Mouse (Mus musculus) kidney, embryonic 16.5 days (tissue): ENCODE data around the gene Copg2. TPM values are rescaled to one million over a fixed set of nuclear protein-coding genes. Genes with fewer than 3 reads are reported as not detected.

ENCODE experiments used
- ATAC-seq: fragments of 200-750 bp; cut with Nextera tagmentation; 2 replicates; pipeline ENCODE4 v1.8.0; 2017; ENCODE audit warnings: moderate TSS enrichment; ENCODE audit not compliant: low FRiP score, low TSS enrichment
- H3K27ac ChIP-seq: fragments of 300-500 bp; sonication (generic); 2 replicates; pipeline ENCODE4 v1.5.1; 2014; ENCODE audit warnings: low read length
- H3K27me3 ChIP-seq: fragments of 300-500 bp; sonication (generic); 2 replicates; pipeline ENCODE4 v1.6.1; 2014; ENCODE audit warnings: low read length, control low read depth, mixed read lengths; ENCODE audit not compliant: insufficient read depth
- H3K36me3 ChIP-seq: fragments of 300-500 bp; sonication (generic); 2 replicates; pipeline ENCODE4 v1.6.1; 2014; ENCODE audit warnings: low read length, control low read depth, mixed read lengths; ENCODE audit not compliant: insufficient read depth
- H3K4me1 ChIP-seq: fragments of 300-500 bp; sonication (generic); 2 replicates; pipeline ENCODE4 v1.6.1; 2014; ENCODE audit warnings: low read length, control low read depth, mixed read lengths; ENCODE audit not compliant: insufficient read depth
- H3K4me2 ChIP-seq: fragments of 300-500 bp; sonication (generic); replicated peaks from 2 replicates; pipeline ENCODE4 v1.6.1; 2014; ENCODE audit warnings: low read depth, low read length
- H3K4me3 ChIP-seq: fragments of 300-500 bp; sonication (generic); 2 replicates; pipeline ENCODE4 v1.5.1; 2014; ENCODE audit warnings: mild to moderate bottlenecking, low read length
- H3K9ac ChIP-seq: fragments of 300-500 bp; sonication (generic); replicated peaks from 2 replicates; pipeline ENCODE4 v1.6.1; 2014; ENCODE audit warnings: low read length
- H3K9me3 ChIP-seq: fragments of 300-500 bp; sonication (generic); 2 replicates; pipeline ENCODE4 v1.6.1; 2016; ENCODE audit warnings: low read length, control low read depth
- WGBS: fragments of 180-500 bp; shearing (Covaris S2); extraction: QIAGEN DNeasy Blood & Tissue Kit; methylation state at CpG from one replicate; pipeline ENCODE4 v1.1.7; 2014; 5-methylcytosine and 5-hydroxymethylcytosine counted together
- polyA plus RNA-seq: library from polyadenylated mRNA; unstranded; fragments of >200 nt; fragmentation: Nextera tagmentation; extraction: Ambion mirVana; gene quantifications from 2 replicates; pipeline ENCODE4 v1.2.1, GENCODE M21; 2015

Copg2 gene
- 21.8 and 25.4 TPM in 2 replicates for polyA plus RNA-seq

DNA sequence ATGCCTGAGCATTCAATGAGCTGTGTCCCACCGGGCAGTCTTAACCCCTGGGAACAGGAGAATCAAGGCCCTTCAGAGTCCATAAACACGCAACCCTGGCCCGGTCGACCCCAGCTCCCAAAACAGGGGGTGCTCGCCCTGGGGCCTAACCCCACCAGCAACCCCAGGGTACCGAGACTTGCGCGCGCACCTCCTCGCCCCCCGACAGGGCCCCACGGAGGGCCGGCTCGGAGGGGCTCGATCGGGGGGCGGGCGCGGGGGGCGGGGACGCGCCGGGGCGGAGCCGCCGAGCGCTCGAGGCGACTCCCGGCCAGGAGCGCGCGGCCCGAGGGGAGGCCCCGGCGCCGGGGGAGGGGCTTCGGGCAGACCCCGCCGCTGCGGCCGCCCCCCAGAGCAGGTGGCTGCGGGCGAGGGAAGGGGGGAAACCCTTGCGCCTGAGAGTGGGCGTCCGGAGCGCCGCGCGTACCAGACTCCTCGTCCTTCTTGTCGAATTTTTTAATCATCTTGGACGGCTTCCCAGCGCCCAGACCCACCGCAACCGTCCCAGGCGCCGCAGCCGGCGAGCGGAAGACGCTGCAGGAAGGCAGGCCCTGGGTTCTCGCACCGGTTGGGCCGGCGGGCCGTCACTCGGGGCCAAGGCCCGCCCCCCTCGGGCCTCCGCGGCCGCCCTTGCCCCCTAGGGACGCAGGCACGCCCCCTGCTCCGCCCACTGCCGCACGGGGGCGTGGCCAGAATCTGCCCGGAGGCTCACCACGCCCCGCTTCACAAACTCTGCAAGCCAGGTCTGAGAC, at the start of gene Copg2:
TSS of gene Copg2 (minus strand) at position 600 of the 791 bp plus-strand sequence.
- no peaks in the 10 kb centered on the region for H3K36me3 ChIP-seq
- WGBS, result under 1% methylated on average over 69 of the region's 83 CpGs
- peak within 1 kb of the TSS; percentile 97 for H3K27ac ChIP-seq
- no peaks in the 10 kb centered on the region for H3K9me3 ChIP-seq
- H3K4me3 ChIP-seq, result peak within 1 kb of the TSS; percentile 78
- ATAC-seq, result peak; percentile 99
- H3K27me3 ChIP-seq, result no peaks in the 10 kb centered on the region
- peaks cover 16% of the 10 kb centered on the region for H3K4me1 ChIP-seq
- H3K4me2 ChIP-seq, result peak within 1 kb of the TSS; percentile 61
- H3K9ac ChIP-seq, result peak within 1 kb of the TSS; percentile 83

DNA sequence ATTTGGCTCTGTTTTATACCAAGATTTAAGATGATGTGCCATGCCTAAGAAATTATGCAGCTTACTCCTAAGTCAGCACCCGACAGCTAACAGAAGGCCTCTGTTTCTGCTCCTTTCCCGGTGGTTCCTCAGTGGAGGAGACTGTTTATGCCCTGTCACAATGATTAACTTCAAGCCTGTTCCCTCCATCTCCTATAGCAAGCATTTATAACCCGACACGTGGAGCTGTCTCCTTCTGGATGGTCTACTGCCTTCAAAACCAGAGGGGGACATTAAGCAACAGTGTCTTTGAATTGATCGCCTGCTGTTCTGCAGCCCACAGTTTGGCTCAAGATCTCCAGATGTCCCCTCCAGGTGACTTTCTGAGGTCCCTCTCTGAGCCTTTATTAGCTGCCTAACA, 42.7 kb upstream of the Copg2 start:
- ATAC-seq, result no peak
- Histone ChIP-seq H3K27me3 (no peaks in the 10 kb centered on the region), H3K9ac (no peak overlapping the region), H3K4me1 (no peaks in the 10 kb centered on the region), H3K36me3 (no peaks in the 10 kb centered on the region), H3K9me3 (no peaks in the 10 kb centered on the region), H3K4me2 (no peak overlapping the region), H3K27ac (no peak overlapping the region), H3K4me3 (no peak overlapping the region)
- 16% methylated on average over 5 of the region's 5 CpGs for WGBS

DNA sequence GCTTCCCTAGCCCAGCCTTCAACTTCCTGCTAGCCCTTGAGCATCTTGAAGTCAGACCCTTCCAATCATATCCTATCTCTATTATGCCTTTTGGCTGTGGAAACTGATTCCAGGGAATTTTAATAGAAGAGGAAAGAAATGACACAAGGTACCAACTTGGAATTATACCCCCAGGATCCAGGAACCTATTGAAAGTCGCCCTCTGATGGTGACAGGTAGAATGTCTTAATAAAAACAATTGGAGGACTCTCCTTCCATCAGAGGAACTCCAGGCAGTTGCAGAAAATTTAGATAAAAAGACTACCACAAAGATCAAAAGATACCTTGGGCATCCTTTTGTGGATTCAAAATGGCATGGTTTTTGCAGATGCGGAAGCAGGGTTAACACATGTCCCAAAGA, 26.2 kb upstream of the Copg2 start:
- H3K4me3 ChIP-seq, result no peak overlapping the region
- H3K4me2 ChIP-seq, result no peak overlapping the region
- H3K27ac ChIP-seq, result no peak overlapping the region
- 46% methylated on average over 2 of the region's 2 CpGs for whole genome bisulfite sequencing
- no peak for ATAC-seq
- no peaks in the 10 kb centered on the region for H3K36me3 ChIP-seq
- no peak overlapping the region for H3K9ac ChIP-seq
- no peaks in the 10 kb centered on the region for H3K9me3 ChIP-seq
- H3K27me3 ChIP-seq, result no peaks in the 10 kb centered on the region
- H3K4me1 ChIP-seq, result peaks cover 9% of the 10 kb centered on the region

DNA sequence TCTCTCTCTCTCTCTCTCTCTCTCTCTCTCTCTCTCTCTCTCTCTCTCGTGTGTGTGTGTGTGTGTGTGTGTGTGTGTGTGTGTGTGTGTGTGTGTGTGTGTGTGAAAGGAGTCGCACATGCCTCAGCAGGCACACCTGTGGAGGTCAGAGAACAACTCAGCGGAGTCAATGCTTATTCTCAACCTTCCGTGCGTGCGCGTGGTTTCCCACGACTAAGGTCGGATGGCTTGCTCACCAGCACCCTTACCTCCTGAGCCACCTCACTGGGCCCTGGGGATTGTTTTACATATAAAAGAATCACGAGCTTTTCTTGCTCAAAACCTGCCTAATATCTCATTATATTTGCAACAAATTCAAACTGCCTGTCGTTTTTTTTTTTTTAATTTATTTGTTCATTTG, 25.2 kb upstream of the Copg2 start:
- peaks cover 9% of the 10 kb centered on the region for H3K4me1 ChIP-seq
- no peaks in the 10 kb centered on the region for H3K27me3 ChIP-seq
- H3K36me3 ChIP-seq, result no peaks in the 10 kb centered on the region

GRCm38 (mm10) chr6:30920834-30921675, 24.5 kb upstream of the Copg2 start:
- Histone ChIP-seq H3K36me3 (no peaks in the 10 kb centered on the region), H3K4me1 (peaks cover 9% of the 10 kb centered on the region), H3K27ac (no peak overlapping the region), H3K27me3 (no peaks in the 10 kb centered on the region), H3K9me3 (no peaks in the 10 kb centered on the region), H3K4me3 (peak overlapping the region; percentile 31), H3K9ac (no peak overlapping the region; the same call in 1 of the 2 replicates), H3K4me2 (peak overlapping the region; percentile 53)
- 34% methylated on average over 21 of the region's 21 CpGs for WGBS
- ATAC-seq, result peak; percentile 70; the same call in 1 of the 2 replicates

More for the DNA sequence above, 25.2 kb upstream of the Copg2 start:
- 42% methylated on average over 10 of the region's 11 CpGs for WGBS
- Histone ChIP-seq H3K4me2 (peak overlapping the region; percentile 53), H3K27ac (no peak overlapping the region), H3K4me3 (no peak overlapping the region), H3K9ac (no peak overlapping the region), H3K9me3 (no peaks in the 10 kb centered on the region)
- no peak for ATAC-seq

DNA sequence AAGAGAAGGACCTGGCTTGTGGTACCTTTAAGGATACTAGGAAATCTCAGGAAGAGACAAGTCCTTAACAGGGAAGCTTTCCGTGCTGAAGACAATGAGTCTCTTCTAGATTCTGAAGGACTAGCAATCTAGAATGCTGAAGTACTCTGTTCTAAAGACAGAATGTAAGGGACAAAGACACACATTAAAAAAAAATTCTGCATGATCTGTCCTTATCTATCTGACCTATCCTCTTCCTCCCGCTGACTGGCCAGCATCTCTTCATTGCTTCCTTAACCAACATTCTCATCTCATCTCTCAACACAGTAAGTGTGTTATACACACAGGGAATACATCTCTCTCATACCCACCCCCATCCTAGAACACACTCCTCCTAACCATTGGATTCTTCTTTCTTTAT, 18.9 kb upstream of the Copg2 start, which contains the start of gene Tsga13:
TSS of gene Tsga13 (minus strand) at position 101 of the 400 bp plus-strand sequence.
- Histone ChIP-seq H3K27me3 (no peaks in the 10 kb centered on the region), H3K9ac (no peak within 1 kb of the TSS), H3K36me3 (no peaks in the 10 kb centered on the region), H3K27ac (no peak within 1 kb of the TSS), H3K9me3 (no peaks in the 10 kb centered on the region), H3K4me3 (no peak within 1 kb of the TSS), H3K4me2 (no peak within 1 kb of the TSS), H3K4me1 (no peaks in the 10 kb centered on the region)
- 93% methylated on average over 2 of the region's 2 CpGs for WGBS
- no peak for ATAC-seq

DNA sequence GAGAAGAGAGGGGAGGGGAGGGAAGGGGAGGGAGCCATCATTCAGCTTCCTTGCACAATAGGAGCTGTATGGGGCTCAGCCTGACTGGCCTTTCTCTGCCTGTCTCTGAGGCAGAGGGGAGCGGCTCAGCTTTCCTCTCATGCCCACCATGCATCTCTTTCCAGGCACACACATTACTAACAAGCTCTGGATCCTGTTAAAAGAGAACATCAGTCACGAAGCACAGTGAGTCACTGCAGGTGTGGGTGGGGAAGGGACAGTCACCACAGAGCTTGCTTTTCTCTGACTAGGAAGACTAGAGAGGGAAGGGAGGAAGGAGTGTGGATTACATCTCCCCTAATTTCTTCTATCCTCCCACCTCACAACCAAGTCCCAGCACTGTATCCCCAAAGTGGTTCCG, 11.4 kb upstream of the Copg2 start:
- 66% methylated on average over 3 of the region's 3 CpGs for WGBS
- ATAC-seq, result no peak

DNA sequence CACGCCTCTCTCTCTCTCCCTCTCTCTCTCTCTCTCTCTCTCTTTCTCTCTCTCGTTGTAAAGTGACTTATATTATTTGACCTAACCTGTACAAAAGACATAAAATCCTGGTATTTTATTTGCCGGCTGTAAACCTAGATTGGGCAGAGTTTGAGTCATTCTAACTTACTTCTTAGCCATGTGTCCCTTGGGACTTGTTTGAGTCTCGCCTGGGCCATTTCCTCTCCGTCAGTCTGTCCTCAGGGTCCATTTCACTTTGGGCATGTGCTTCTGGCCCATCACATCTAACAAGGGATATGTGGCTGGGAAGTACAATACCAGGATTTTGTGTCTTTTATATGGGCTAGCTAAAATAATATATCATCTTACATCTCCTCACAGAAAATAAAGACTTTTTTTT, 8.3 kb upstream of the Copg2 start:
- H3K4me1 ChIP-seq, result peaks cover 6% of the 10 kb centered on the region; the same call in 1 of the 2 replicates
- no peaks in the 10 kb centered on the region for H3K27me3 ChIP-seq
- H3K36me3 ChIP-seq, result no peaks in the 10 kb centered on the region
- no peak for ATAC-seq
- 38% methylated on average over 5 of the region's 5 CpGs for WGBS
- no peak overlapping the region for H3K4me3 ChIP-seq
- H3K27ac ChIP-seq, result no peak overlapping the region
- H3K4me2 ChIP-seq, result no peak overlapping the region
- H3K9ac ChIP-seq, result no peak overlapping the region
- no peaks in the 10 kb centered on the region for H3K9me3 ChIP-seq

More for the DNA sequence above, 11.4 kb upstream of the Copg2 start:
- no peak overlapping the region for H3K4me2 ChIP-seq
- no peak overlapping the region for H3K9ac ChIP-seq
- H3K36me3 ChIP-seq, result no peaks in the 10 kb centered on the region
- peaks cover 6% of the 10 kb centered on the region; the same call in 1 of the 2 replicates for H3K4me1 ChIP-seq
- H3K9me3 ChIP-seq, result no peaks in the 10 kb centered on the region
- no peak overlapping the region for H3K4me3 ChIP-seq
- no peaks in the 10 kb centered on the region for H3K27me3 ChIP-seq
- no peak overlapping the region for H3K27ac ChIP-seq

DNA sequence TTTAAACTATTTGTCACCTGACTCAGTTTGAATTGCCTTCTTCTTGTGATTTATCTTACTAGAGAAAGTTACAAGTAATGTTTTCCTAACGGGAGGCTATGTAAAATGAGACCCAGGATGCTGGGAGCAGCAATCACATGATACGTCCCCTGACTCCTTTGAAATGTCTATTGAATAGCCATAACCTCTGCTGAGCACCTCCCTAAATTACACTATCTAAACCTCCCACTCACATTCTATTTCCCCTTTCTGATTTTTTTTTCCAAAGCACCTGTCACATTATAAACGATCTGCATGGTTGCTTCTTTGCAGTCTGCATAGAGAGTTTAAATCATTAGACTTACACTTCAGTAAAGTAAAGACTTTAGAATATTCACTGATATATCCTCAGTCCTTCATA, 7.4 kb upstream of the Copg2 start:
- no peak overlapping the region for H3K27ac ChIP-seq
- H3K4me2 ChIP-seq, result no peak overlapping the region
- 11% methylated on average over 3 of the region's 3 CpGs for WGBS
- peaks cover 6% of the 10 kb centered on the region; the same call in 1 of the 2 replicates for H3K4me1 ChIP-seq
- no peak overlapping the region for H3K4me3 ChIP-seq
- peak; percentile 23; the same call in 1 of the 2 replicates for ATAC-seq
- H3K9ac ChIP-seq, result no peak overlapping the region
- no peaks in the 10 kb centered on the region for H3K9me3 ChIP-seq
- H3K27me3 ChIP-seq, result no peaks in the 10 kb centered on the region
- H3K36me3 ChIP-seq, result no peaks in the 10 kb centered on the region
